Mouse (Mus musculus): ENCODE measurements at regions not wholly inside any gene's neighbourhood (a gene's known extent, or its start where the extent isn't known, plus 50 kb on each side); places are given as distances from the start of the nearest gene placed in this dataset.

DNA sequence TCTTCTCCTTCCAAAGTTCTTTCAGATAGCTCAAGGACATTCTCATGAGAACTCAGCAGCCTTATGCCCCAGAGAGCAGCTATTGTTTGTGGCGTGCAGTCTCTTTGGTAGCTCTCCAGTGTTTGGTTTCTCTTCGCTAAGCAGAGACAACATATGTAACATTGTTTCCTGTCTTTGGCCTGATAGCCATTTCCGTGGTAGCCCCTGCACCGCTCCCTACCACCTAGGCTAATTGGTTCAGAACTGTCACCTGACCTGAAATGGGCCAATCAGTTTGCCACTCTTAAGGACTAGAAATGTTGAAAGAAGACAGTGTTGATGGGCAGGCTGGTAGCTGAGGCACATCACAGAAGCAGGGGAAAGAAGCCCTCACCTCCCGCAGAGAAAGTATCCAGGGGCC, 54.1 kb upstream of the Pkn2 start:
- Histone ChIP-seq H3K36me3 (ENCODE audit: control insufficient read depth, insufficient read depth, low read length) (no peaks in the 10 kb centered on the region), H3K27me3 (ENCODE audit: control insufficient read depth, insufficient read depth, low read length) (no peaks in the 10 kb centered on the region), H3K27ac (replicated peaks in 1 of 2; ENCODE audit: control insufficient read depth in 1 of 2, insufficient read depth in 1 of 2, low read depth in 2 of 2, low read length in 2 of 2) (no peak overlapping the region), H3K4me1 (ENCODE audit: control insufficient read depth in 2 of 2, insufficient read depth in 2 of 2, low read length in 2 of 2) (no peaks in the 10 kb centered on the region), H3K9ac (ENCODE audit: low read length) (no peak overlapping the region), H3K4me3 (ENCODE audit: control insufficient read depth in 1 of 2, insufficient read depth in 1 of 2, low read depth in 1 of 2, low read length in 2 of 2) (no peak overlapping the region), H3K4me2 (ENCODE audit: low read length) (peak overlapping the region; percentile 3; the same call in 1 of the 2 replicates), H3K9me3 (ENCODE audit: control insufficient read depth, low read length) (no peaks in the 10 kb centered on the region)
- no peak for ATAC-seq (ENCODE audit: insufficient number of reproducible peaks, insufficient read depth, low FRiP score, low read depth)
- WGBS: 57% methylated on average over 5 of the region's 5 CpGs

DNA sequence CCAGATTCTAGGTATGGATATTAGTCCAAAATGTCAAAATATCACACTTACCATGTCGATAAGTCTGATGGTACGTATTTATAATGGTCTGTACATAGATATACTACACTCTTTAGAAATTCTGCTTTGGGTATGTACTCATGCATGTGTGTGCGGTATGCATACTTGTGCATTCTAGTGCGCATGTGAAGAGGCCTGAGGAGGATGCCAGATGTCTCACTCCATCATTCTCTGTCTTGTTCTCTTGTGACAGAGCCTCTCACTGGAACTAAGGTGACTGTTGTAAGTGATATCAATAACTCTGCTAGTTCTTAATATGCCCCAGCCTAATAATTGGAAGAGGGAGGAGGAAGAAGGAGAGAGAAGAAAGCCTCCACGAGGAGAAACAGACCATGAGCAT, 52.5 kb upstream of the Pkn2 start:
- WGBS: 89% methylated on average over 5 of the region's 5 CpGs
- no peaks in the 10 kb centered on the region for H3K27me3 ChIP-seq (ENCODE audit: control insufficient read depth, insufficient read depth, low read length)

DNA sequence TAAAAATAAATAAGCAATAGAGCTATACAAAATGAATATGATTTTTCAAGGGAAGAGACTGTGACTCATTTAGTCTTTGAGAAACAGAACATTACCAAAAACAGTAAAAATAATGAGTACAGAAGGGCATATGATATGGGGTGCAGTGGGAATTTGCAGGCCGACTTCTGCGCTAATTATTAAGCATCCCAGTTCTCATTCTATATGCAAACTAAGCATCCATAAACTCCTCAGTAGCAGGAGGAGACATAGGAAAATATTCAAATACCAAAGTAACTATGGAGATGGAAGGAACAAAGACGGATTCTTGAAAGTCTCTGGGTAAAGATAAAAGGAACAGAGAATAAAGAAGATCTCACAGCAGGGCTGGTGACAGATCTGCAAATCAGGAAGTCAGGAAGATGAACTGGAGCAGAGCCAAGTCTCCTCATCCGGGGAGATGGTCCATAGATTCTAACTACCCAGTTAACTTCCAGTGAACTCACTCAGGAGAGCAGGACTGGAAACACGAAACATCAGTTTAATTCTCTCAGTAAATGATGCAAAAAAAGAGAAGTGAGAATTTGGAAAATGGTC, 52.0 kb upstream of the Pkn2 start:
- no peak for ATAC-seq (ENCODE audit: insufficient number of reproducible peaks, insufficient read depth, low FRiP score, low read depth)

More for the DNA sequence above, 52.5 kb upstream of the Pkn2 start:
- no peak overlapping the region for H3K27ac ChIP-seq (replicated peaks in 1 of 2; ENCODE audit: control insufficient read depth in 1 of 2, insufficient read depth in 1 of 2, low read depth in 2 of 2, low read length in 2 of 2)
- no peaks in the 10 kb centered on the region for H3K4me1 ChIP-seq (ENCODE audit: control insufficient read depth in 2 of 2, insufficient read depth in 2 of 2, low read length in 2 of 2)
- no peak overlapping the region for H3K4me3 ChIP-seq (ENCODE audit: control insufficient read depth in 1 of 2, insufficient read depth in 1 of 2, low read depth in 1 of 2, low read length in 2 of 2)
- H3K4me2 ChIP-seq (ENCODE audit: low read length): no peak overlapping the region
- no peak for ATAC-seq (ENCODE audit: insufficient number of reproducible peaks, insufficient read depth, low FRiP score, low read depth)
- no peaks in the 10 kb centered on the region for H3K9me3 ChIP-seq (ENCODE audit: control insufficient read depth, low read length)
- H3K9ac ChIP-seq (ENCODE audit: low read length): no peak overlapping the region
- H3K36me3 ChIP-seq (ENCODE audit: control insufficient read depth, insufficient read depth, low read length): no peaks in the 10 kb centered on the region

More for the DNA sequence above, 52.0 kb upstream of the Pkn2 start:
- no peaks in the 10 kb centered on the region for H3K9me3 ChIP-seq (ENCODE audit: control insufficient read depth, low read length)
- no peaks in the 10 kb centered on the region for H3K27me3 ChIP-seq (ENCODE audit: control insufficient read depth, insufficient read depth, low read length)
- H3K9ac ChIP-seq (ENCODE audit: low read length): no peak overlapping the region
- no peak overlapping the region for H3K4me2 ChIP-seq (ENCODE audit: low read length)
- H3K4me3 ChIP-seq (ENCODE audit: control insufficient read depth in 1 of 2, insufficient read depth in 1 of 2, low read depth in 1 of 2, low read length in 2 of 2): no peak overlapping the region
- 67% methylated on average over 5 of the region's 5 CpGs for WGBS
- H3K36me3 ChIP-seq (ENCODE audit: control insufficient read depth, insufficient read depth, low read length): no peaks in the 10 kb centered on the region
- H3K27ac ChIP-seq (replicated peaks in 1 of 2; ENCODE audit: control insufficient read depth in 1 of 2, insufficient read depth in 1 of 2, low read depth in 2 of 2, low read length in 2 of 2): no peak overlapping the region
- H3K4me1 ChIP-seq (ENCODE audit: control insufficient read depth in 2 of 2, insufficient read depth in 2 of 2, low read length in 2 of 2): no peaks in the 10 kb centered on the region

Data from heart, embryonic 14.5 days (tissue).